Mouse (Mus musculus) lung, embryonic 14.5 days (tissue): ENCODE data around the gene Abl2. TPM values are rescaled to one million over a fixed set of nuclear protein-coding genes. Genes with fewer than 3 reads are reported as not detected.
A peak's percentile ranks its signal among the peaks of the same experiment; 100 is the strongest.

ENCODE experiments used
- ATAC-seq: fragments of 200-750 bp; cut with Nextera tagmentation; 2 replicates; pipeline ENCODE4 v1.8.0; 2017; ENCODE audit warnings: mild to moderate bottlenecking, moderate TSS enrichment, moderate library complexity; ENCODE audit not compliant: insufficient read depth
- DNase-seq: peaks from one replicate; pipeline ENCODE4 v3.0.0-alpha.2; 2015
- H3K27ac ChIP-seq: fragments of 300-500 bp; sonication (generic); 2 replicates; pipeline ENCODE4 v1.5.1; 2014; ENCODE audit warnings: low read depth, mild to moderate bottlenecking, moderate library complexity
- H3K27me3 ChIP-seq: fragments of 300-500 bp; sonication (generic); 2 replicates; pipeline ENCODE4 v1.6.1; 2014; ENCODE audit warnings: low read length, control low read depth; ENCODE audit not compliant: insufficient read depth
- H3K36me3 ChIP-seq: fragments of 300-500 bp; sonication (generic); 2 replicates; pipeline ENCODE4 v1.6.1; 2014; ENCODE audit warnings: control low read depth; ENCODE audit not compliant: insufficient read depth
- H3K4me1 ChIP-seq: fragments of 300-500 bp; sonication (generic); 2 replicates; pipeline ENCODE4 v1.6.1; 2014; ENCODE audit warnings: antibody characterized with exemption, control low read depth; ENCODE audit not compliant: insufficient read depth
- H3K4me2 ChIP-seq: fragments of 300-500 bp; sonication (generic); 2 replicates; pipeline ENCODE4 v1.6.1; 2014; ENCODE audit warnings: mild to moderate bottlenecking
- H3K4me3 ChIP-seq: fragments of 300-500 bp; sonication (generic); 2 replicates; pipeline ENCODE4 v1.5.1; 2014; ENCODE audit warnings: low read depth, low read length
- H3K9ac ChIP-seq: fragments of 300-500 bp; sonication (generic); 2 replicates; pipeline ENCODE4 v1.6.1; 2014
- H3K9me3 ChIP-seq: fragments of 300-500 bp; sonication (generic); 2 replicates; pipeline ENCODE4 v1.6.1; 2016; ENCODE audit warnings: low read depth, low read length, control low read depth
- CTCF ChIP-seq: IDR thresholded peaks from 2 replicates; pipeline ENCODE4 v1.5.1; 2016; ENCODE audit warnings: antibody characterized with exemption, low read depth
- WGBS: fragments of 180-500 bp; shearing (Covaris S2); extraction: QIAGEN DNeasy Blood & Tissue Kit; methylation state at CpG from one replicate; pipeline ENCODE4 v1.1.7; 2014; 5-methylcytosine and 5-hydroxymethylcytosine counted together
- polyA plus RNA-seq: library from polyadenylated mRNA; unstranded; fragments of >200 nt; fragmentation: Nextera tagmentation; extraction: Ambion mirVana; gene quantifications from 2 replicates; pipeline ENCODE4 v1.2.1, GENCODE M21; 2014

The Abl2 gene
- polyA plus RNA-seq, 1 experiment from 2014 or later: 6.2 TPM

DNA sequence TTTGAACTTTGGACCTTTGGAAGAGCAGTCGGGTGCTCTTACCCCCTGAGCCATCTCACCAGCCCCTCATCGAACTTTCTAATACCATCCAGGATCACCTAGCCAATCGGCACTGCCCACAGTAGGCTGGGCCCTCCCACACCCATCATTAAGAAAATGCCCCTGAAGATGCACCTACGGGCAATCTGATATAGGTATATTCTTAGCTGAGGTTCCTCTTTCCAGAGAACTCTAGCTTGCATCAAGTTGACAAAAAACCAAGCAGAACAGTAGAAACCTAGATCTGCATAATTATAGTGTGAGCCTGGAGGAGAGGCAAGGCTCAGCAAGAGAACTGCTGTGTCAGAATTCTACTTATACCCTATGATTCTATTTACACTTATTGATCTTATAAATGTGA lies 24.7 kb upstream of the Abl2 start:
- no peak overlapping the region for H3K4me3 ChIP-seq
- H3K9ac ChIP-seq: no peak overlapping the region
- DNase-seq (no peak), ATAC-seq (no peak)
- no peaks in the 10 kb centered on the region for H3K9me3 ChIP-seq
- H3K36me3 ChIP-seq: no peaks in the 10 kb centered on the region
- H3K27me3 ChIP-seq: no peaks in the 10 kb centered on the region
- 76% methylated on average over 4 of the region's 4 CpGs for WGBS
- no peak overlapping the region for H3K27ac ChIP-seq
- TF ChIP-seq CTCF: no peak
- no peak overlapping the region for H3K4me2 ChIP-seq
- H3K4me1 ChIP-seq: no peaks in the 10 kb centered on the region

- 85% methylated on average over 2 of the region's 2 CpGs for WGBS
- Histone ChIP-seq H3K4me2 (no peak overlapping the region), H3K9ac (no peak overlapping the region), H3K4me3 (no peak overlapping the region), H3K27ac (no peak overlapping the region), H3K27me3 (no peaks in the 10 kb centered on the region), H3K36me3 (no peaks in the 10 kb centered on the region), H3K4me1 (no peaks in the 10 kb centered on the region), H3K9me3 (no peaks in the 10 kb centered on the region)
- DNase-seq (no peak), ATAC-seq (no peak)
- TF ChIP-seq CTCF: no peak
Observed at GRCm38 (mm10) chr1:156537031-156537430, 21.6 kb upstream of the Abl2 start.

DNA sequence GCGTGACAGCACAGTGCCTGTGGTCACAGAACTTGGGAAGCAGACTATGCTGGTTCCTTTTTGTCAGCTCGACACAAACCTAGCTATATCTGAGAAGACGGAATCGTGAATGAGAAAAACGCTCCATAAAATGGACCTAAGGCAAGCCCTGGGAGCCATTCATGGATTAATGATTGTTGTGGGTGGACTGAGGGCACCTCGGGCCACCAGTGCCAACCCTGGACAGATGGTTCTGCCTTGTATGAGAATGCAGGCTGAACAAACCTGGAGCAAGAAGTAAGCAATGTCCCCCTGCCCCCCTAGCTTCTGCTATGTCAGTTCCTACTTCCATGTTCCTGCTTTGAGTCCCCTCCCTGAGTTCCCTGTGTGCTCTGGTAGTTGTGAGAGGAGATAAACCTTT lies 20.9 kb upstream of the Abl2 start:
- Histone ChIP-seq H3K9me3 (no peaks in the 10 kb centered on the region), H3K4me2 (no peak overlapping the region), H3K36me3 (no peaks in the 10 kb centered on the region), H3K4me3 (no peak overlapping the region), H3K4me1 (no peaks in the 10 kb centered on the region), H3K27ac (no peak overlapping the region), H3K27me3 (no peaks in the 10 kb centered on the region), H3K9ac (no peak overlapping the region)
- WGBS: 78% methylated on average over 6 of the region's 6 CpGs
- ATAC-seq (no peak), DNase-seq (no peak)
- no peak for TF ChIP-seq CTCF

DNA sequence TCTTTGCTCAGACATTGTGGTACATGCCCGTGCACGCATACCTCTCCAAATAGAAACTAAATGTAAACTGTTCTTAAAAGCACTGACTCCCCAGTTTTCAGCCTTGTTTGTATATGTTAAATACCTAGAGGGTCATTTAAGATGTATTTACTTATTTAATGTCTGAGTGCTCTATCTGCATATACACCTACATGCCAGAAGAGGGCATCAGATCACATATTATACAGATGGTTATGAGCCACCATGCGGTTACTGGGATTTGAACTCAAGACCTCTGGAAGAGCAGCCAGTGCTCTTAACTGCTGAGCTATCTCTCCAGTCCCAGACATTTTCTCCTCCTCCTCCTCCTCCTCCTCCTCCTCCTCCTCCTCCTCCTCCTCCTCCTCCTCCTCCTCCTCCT lies 20.2 kb upstream of the Abl2 start:
- Histone ChIP-seq H3K9me3 (no peaks in the 10 kb centered on the region), H3K27ac (no peak overlapping the region), H3K9ac (no peak overlapping the region), H3K4me3 (no peak overlapping the region), H3K4me1 (no peaks in the 10 kb centered on the region), H3K4me2 (no peak overlapping the region), H3K36me3 (no peaks in the 10 kb centered on the region), H3K27me3 (no peaks in the 10 kb centered on the region)
- WGBS: 62% methylated on average over 3 of the region's 3 CpGs
- TF ChIP-seq CTCF: peak; percentile 38; the same call in 1 of the 2 replicates
- ATAC-seq: no peak
- DNase-seq: peak; percentile 48

GRCm38 (mm10) chr1:156539787-156540560 lies 18.6 kb upstream of the Abl2 start:
- Histone ChIP-seq H3K4me1 (no peaks in the 10 kb centered on the region), H3K36me3 (no peaks in the 10 kb centered on the region), H3K9ac (no peak overlapping the region), H3K9me3 (no peaks in the 10 kb centered on the region), H3K4me2 (no peak overlapping the region), H3K4me3 (no peak overlapping the region), H3K27ac (no peak overlapping the region), H3K27me3 (no peaks in the 10 kb centered on the region)
- 43% methylated on average over 4 of the region's 4 CpGs for WGBS
- DNase-seq (peak; percentile 67), ATAC-seq (peak; percentile 66; the same call in 1 of the 2 replicates)
- peak; percentile 56 for TF ChIP-seq CTCF

DNA sequence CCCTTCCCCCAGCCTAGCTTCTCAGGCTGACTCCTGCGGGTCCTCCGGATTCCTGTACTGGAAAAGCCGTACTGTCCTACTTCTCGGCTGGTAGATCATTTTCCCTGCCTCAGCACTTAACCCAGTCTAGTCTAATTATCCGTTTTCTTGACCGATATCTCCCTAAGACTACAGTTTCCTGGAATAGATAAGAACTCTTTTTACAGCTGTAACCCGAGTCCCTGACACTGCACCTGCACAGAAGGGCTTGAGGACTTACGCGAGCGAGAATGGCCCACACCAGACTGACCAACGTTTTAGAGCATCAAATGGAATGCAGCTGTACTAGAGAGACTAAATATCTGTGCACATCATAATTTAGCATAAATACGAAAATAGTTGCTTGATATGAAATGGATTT lies 14.6 kb upstream of the Abl2 start:
- no peak overlapping the region for H3K4me3 ChIP-seq

DNA sequence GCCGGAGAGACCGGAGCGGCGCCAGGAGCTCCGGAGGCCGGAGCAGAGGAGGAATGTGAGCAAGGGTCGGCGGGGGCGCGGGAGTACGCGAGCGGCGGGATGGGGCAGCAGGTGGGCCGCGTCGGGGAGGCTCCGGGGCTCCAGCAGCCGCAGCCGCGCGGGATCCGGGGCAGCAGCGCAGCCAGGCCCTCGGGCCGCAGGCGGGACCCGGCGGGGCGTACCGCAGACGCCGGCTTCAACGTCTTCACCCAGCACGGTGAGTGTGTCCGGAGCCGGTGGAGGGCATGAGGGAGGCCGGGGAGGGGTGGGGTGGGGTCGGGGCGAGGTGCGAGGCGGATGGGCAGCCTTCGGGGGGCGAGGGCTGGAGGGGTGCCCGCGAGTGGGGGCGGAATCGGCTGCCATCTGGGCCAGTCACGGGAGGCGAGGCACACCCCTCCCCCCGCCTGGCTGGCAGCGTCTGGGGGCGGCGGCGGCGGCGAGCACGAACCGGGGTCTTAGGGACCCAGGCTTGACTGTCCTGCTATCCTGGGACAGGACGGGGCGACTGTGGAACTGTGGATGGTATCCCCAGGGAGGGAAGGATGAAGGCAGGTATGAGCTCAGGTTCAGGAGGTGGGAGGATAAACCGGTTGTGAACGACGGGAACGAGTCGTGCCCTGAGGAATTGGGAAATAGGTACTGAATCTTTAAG lies 509 bp downstream of the Abl2 start:
- Histone ChIP-seq H3K36me3 (no peaks in the 10 kb centered on the region), H3K4me2 (peak overlapping the region; percentile 59), H3K9ac (peak overlapping the region; percentile 98), H3K9me3 (no peaks in the 10 kb centered on the region), H3K27me3 (no peaks in the 10 kb centered on the region), H3K27ac (peak overlapping the region; percentile 93), H3K4me1 (no peaks in the 10 kb centered on the region), H3K4me3 (peak overlapping the region; percentile 98)
- 1% methylated on average over 50 of the region's 66 CpGs for WGBS
- peak; percentile 62 for ATAC-seq
- TF ChIP-seq CTCF: no peak
- peak; percentile 53 for DNase-seq

More for the DNA sequence above, 14.6 kb upstream of the Abl2 start:
- no peak overlapping the region for H3K4me2 ChIP-seq
- H3K9ac ChIP-seq: no peak overlapping the region
- no peaks in the 10 kb centered on the region for H3K36me3 ChIP-seq
- 13% methylated on average over 12 of the region's 12 CpGs for WGBS
- H3K4me1 ChIP-seq: no peaks in the 10 kb centered on the region
- no peaks in the 10 kb centered on the region for H3K27me3 ChIP-seq
- no peak for TF ChIP-seq CTCF
- H3K9me3 ChIP-seq: no peaks in the 10 kb centered on the region
- ATAC-seq (no peak), DNase-seq (peak; percentile 23)
- H3K27ac ChIP-seq: no peak overlapping the region
